Mouse (Mus musculus) liver, adult 2 months (tissue): ENCODE data around the gene Lrrc10b. TPM values are rescaled to one million over a fixed set of nuclear protein-coding genes. Genes with fewer than 3 reads are reported as not detected.
A peak's percentile ranks its signal among the peaks of the same experiment; 100 is the strongest.

Source experiments
- DNase-seq: peaks from one replicate; pipeline ENCODE4 v3.0.0-alpha.2; 2011; ENCODE audit warnings: low read depth, low spot score; ENCODE audit errors: extremely low read depth
- H3K27ac ChIP-seq: fragments of 200-500 bp; replicated peaks from 2 replicates; pipeline ENCODE4 v1.5.1; 2012; ENCODE audit warnings: low read depth, mild to moderate bottlenecking, control low read depth, inconsistent platforms, low read length; ENCODE audit not compliant: insufficient read depth
- H3K27me3 ChIP-seq: fragments of 200-500 bp; 2 replicates; pipeline ENCODE4 v1.6.1; 2012; ENCODE audit warnings: mild to moderate bottlenecking, moderate library complexity, low read length, inconsistent platforms; ENCODE audit not compliant: control insufficient read depth, insufficient read depth
- H3K36me3 ChIP-seq: fragments of 200-500 bp; 2 replicates; pipeline ENCODE4 v1.6.1; 2012; ENCODE audit warnings: low read length, inconsistent platforms; ENCODE audit not compliant: control insufficient read depth, insufficient read depth
- H3K4me1 ChIP-seq: fragments of 200-500 bp; 2 replicates; pipeline ENCODE4 v1.6.1; 2011; ENCODE audit warnings: low read length; ENCODE audit not compliant: control insufficient read depth, insufficient read depth
- H3K4me3 ChIP-seq: fragments of 200-500 bp; 2 replicates; pipeline ENCODE4 v1.5.1; 2011; ENCODE audit warnings: low read depth, mild to moderate bottlenecking, control low read depth, low read length, moderate library complexity; ENCODE audit not compliant: insufficient read depth
- H3K79me2 ChIP-seq: fragments of 200-500 bp; 2 replicates; pipeline ENCODE4 v1.6.1; 2012; ENCODE audit warnings: inconsistent platforms, mild to moderate bottlenecking, low read length, moderate library complexity; ENCODE audit not compliant: control insufficient read depth, insufficient read depth
- H3K9ac ChIP-seq: fragments of 200-500 bp; 2 replicates; pipeline ENCODE4 v1.6.1; 2012; ENCODE audit warnings: low read depth, mild to moderate bottlenecking, control low read depth, inconsistent platforms, low read length
- CTCF ChIP-seq: fragments of 200-500 bp; IDR thresholded peaks from 2 replicates; pipeline ENCODE4 v1.5.1; 2011; ENCODE audit warnings: low read depth, low read length, control low read depth
- POLR2A ChIP-seq: fragments of 200-500 bp; IDR thresholded peaks from 2 replicates; pipeline ENCODE4 v1.6.1; 2011; ENCODE audit warnings: low read length, control low read depth; ENCODE audit not compliant: insufficient read depth; ENCODE audit errors: extremely low read depth
- WGBS: fragments of 180-500 bp; shearing (Covaris S2); methylation state at CpG from one replicate; pipeline ENCODE4 v1.1.7; 2018; 5-methylcytosine and 5-hydroxymethylcytosine counted together
- polyA plus RNA-seq: library from polyadenylated mRNA; depleted of rRNA; stranded (reverse); fragments of >200 nt; gene quantifications from 2 replicates; pipeline ENCODE4 v1.2.3, GENCODE M21; 2012
- total RNA-seq: library from RNA; depleted of rRNA; stranded (reverse); fragments of >200 nt; gene quantifications from 2 replicates; pipeline ENCODE4 v1.2.3, GENCODE M21; 2014

Lrrc10b gene
- total and polyA plus RNA-seq, 2 experiments = not detected

GRCm38 (mm10) chr19:10425484-10426270 is 31.6 kb downstream of the Lrrc10b start:
- WGBS = 79% methylated on average over 13 of the region's 13 CpGs
- H3K27ac ChIP-seq = no peak overlapping the region
- TF ChIP-seq POLR2A (no peak), CTCF (no peak)
- no peak overlapping the region for H3K9ac ChIP-seq
- DNase-seq = no peak
- H3K79me2 ChIP-seq = no peaks in the 10 kb centered on the region
- 0 out of 2 replicates have a peak, but pooled peaks cover 1% of the 10 kb centered on the region for H3K4me1 ChIP-seq
- H3K36me3 ChIP-seq = no peaks in the 10 kb centered on the region
- peaks cover 10% of the 10 kb centered on the region for H3K27me3 ChIP-seq
- H3K4me3 ChIP-seq = no peak overlapping the region

DNA sequence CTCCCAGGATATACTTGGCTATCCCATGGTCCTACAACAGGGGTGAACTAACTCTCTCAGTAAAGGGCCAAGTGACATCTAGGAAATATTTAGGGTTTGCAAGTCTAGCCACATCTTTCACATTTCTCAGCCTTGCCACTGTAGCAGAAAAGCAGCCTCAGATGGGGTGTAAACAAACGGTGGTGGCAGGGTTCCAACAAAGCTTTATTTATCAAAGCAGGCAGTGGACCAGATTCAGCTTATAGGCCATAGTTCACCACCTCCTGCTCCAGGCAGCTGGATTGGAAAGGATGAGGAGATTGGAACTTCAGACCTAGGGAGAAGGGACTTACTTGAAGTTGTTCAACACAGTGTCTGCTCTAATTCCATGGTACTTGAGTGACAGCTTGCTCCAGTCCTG is 32.5 kb downstream of the Lrrc10b start:
- no peaks in the 10 kb centered on the region for H3K36me3 ChIP-seq
- H3K9ac ChIP-seq = no peak overlapping the region
- DNase-seq = peak; percentile 15
- H3K27ac ChIP-seq = no peak overlapping the region
- H3K79me2 ChIP-seq = no peaks in the 10 kb centered on the region
- no peak overlapping the region for H3K4me3 ChIP-seq
- WGBS = 11% methylated on average over 1 of the region's 1 CpGs
- TF ChIP-seq POLR2A = no peak
- no peak for TF ChIP-seq CTCF
- H3K27me3 ChIP-seq = peaks cover 10% of the 10 kb centered on the region
- H3K4me1 ChIP-seq = 0 out of 2 replicates have a peak, but pooled peaks cover 1% of the 10 kb centered on the region

DNA sequence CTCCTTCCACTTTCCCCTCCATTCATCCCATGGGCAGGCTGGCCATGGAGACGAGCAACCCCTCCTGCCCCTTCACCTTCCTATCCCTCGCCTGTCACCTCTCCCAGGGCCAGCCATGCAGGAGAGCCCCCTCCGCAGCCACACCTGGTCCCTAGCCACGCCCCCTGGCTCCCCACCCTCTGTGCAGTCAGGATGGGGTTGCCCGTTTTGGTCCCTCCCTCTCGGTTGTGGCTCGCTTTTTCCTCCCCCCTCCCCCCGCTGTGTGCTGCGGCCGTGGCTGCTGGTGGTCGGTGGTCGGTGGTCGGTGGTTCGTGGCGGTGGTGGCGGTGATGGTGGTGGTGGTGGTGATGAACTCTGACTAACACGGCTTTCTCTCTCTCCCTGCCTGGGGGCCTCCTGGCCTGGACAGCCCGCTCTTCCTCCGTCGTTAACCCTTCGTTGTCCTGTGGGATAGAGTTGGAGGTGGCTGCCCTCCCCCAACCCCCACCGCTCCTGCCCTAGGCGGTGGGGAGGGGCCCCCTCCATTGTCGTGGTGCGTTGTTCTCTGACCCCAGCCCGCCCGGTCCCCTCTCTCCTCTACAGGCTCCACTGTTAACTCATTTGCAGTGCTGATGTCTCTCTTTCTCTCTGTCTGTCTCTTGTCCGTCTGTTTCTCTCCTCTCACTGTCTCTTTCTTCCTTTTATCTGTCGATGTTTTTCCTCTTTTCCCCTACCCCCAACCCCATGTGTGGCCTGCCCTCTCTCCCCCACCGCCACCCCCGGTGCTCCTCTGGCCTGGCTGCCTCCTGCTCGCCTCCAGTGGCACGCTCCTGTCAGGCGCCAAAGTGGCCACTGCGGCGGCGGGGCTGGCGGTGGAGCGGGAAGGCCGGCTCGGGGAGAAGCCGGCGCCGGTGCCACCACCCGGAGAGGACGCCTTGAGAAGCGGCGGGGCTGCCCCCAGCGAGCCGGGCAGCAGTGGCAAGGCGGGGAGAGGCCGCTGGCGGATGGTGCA is 35.0 kb downstream of the Lrrc10b start:
- DNase-seq = no peak
- 19% methylated on average over 53 of the region's 53 CpGs for WGBS
- Histone ChIP-seq H3K9ac (no peak overlapping the region), H3K27ac (no peak overlapping the region), H3K4me1 (0 out of 2 replicates have a peak, but pooled peaks cover 1% of the 10 kb centered on the region), H3K4me3 (no peak overlapping the region), H3K36me3 (no peaks in the 10 kb centered on the region), H3K27me3 (peaks cover 10% of the 10 kb centered on the region), H3K79me2 (no peaks in the 10 kb centered on the region)
- TF ChIP-seq CTCF = no peak
- TF ChIP-seq POLR2A = no peak

DNA sequence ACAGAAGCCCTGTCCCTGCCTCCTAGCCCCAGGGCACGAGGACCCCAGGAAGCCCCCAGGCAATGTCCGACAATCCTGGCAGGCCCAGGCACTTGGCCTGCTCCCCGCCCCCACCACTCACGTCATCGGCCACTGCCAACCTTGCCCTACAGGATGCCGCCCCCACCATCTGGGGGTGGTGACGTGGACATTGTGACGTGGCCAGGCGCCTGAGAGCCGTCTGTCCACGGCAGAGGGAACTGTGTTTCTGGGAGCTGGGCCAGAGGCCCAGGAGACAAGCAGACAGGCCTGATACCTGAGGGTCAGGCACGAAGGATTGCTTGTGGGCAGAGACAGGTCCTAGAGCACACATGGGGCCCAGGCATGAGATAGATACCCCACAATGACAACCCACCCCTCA is 39.8 kb downstream of the Lrrc10b start:
- H3K79me2 ChIP-seq = no peaks in the 10 kb centered on the region
- H3K27me3 ChIP-seq = 0 out of 2 replicates have a peak, but pooled peaks cover 4% of the 10 kb centered on the region
- DNase-seq = no peak
- 56% methylated on average over 12 of the region's 12 CpGs for WGBS
- no peaks in the 10 kb centered on the region for H3K4me1 ChIP-seq
- H3K27ac ChIP-seq = no peak overlapping the region
- TF ChIP-seq CTCF = no peak
- no peak for TF ChIP-seq POLR2A
- no peak overlapping the region for H3K9ac ChIP-seq
- H3K36me3 ChIP-seq = no peaks in the 10 kb centered on the region
- H3K4me3 ChIP-seq = no peak overlapping the region

DNA sequence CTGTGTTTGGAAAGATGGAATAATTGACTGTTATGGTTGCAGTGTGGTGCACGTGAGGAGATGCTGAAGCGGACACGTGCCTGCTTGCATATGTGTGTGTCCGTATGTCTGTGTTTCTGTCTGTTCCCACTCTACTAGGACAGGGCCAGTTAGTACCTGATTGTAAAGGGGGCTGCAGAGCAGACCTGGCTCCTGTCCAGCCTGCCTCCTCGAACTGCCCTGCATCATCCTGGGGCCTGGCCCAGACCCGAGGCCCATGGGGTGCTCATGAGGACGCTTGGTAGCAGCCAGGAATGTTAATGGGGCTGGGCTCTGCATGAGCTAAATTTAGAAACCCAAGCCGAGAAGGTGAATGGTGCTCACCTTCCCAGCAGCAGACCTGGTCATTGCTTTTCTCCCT is 40.4 kb downstream of the Lrrc10b start:
- no peak overlapping the region for H3K4me3 ChIP-seq
- no peak for DNase-seq
- no peaks in the 10 kb centered on the region for H3K79me2 ChIP-seq
- no peaks in the 10 kb centered on the region for H3K36me3 ChIP-seq
- H3K9ac ChIP-seq = no peak overlapping the region
- no peaks in the 10 kb centered on the region for H3K4me1 ChIP-seq
- H3K27ac ChIP-seq = no peak overlapping the region
- 0 out of 2 replicates have a peak, but pooled peaks cover under 1% of the 10 kb centered on the region for H3K27me3 ChIP-seq
- 81% methylated on average over 8 of the region's 8 CpGs for WGBS
- TF ChIP-seq CTCF = no peak
- TF ChIP-seq POLR2A = no peak
